Mouse (Mus musculus): ENCODE data around the gene Il21r. TPM values are rescaled to one million over a fixed set of nuclear protein-coding genes. Genes with fewer than 3 reads are reported as not detected.

Gene Il21r
- polyA plus RNA-seq, 1 experiment from 2014 or later, result 0.11 TPM

DNA sequence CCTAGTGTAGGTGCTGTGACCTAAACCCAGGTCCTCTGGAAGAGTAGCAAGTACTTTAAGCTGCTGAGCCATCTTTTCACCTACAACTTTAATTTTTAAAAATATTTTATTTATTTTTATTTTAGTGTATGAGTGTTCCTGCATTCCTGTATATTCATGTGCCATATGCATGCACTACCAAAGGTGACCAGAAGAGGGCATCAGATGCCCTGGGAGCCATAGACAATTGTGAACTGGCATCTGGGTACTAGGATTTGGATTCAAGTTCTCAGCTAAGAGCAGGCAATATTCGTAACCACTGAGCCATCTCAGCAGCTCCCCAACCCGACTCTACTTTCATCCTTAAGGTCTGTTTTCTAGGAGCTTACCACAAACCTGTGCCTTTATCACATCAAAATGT lies 71.7 kb downstream of the Il21r start:
- Histone ChIP-seq H3K4me3 (ENCODE audit: low read depth, low read length) (no peak overlapping the region), H3K4me1 (ENCODE audit: control insufficient read depth, insufficient read depth, low read length) (no peaks in the 10 kb centered on the region), H3K27me3 (ENCODE audit: control insufficient read depth, insufficient read depth, low read length) (no peaks in the 10 kb centered on the region), H3K4me2 (ENCODE audit: low read depth, low read length) (no peak overlapping the region), H3K9me3 (replicated peaks; ENCODE audit: control insufficient read depth, low read length) (no peaks in the 10 kb centered on the region), H3K36me3 (replicated peaks; ENCODE audit: control insufficient read depth, insufficient read depth, low read depth, low read length) (peaks cover 28% of the 10 kb centered on the region), H3K9ac (replicated peaks; ENCODE audit: low read length) (no peak overlapping the region), H3K27ac (replicated peaks; ENCODE audit: low read depth, low read length) (no peak overlapping the region)
- WGBS, result 81% methylated on average over 2 of the region's 2 CpGs
- DNase-seq (ENCODE audit: low spot score), result peak; percentile 70
- ATAC-seq (replicated peaks; ENCODE audit: insufficient number of reproducible peaks, low FRiP score, low TSS enrichment, low read depth), result no peak

DNA sequence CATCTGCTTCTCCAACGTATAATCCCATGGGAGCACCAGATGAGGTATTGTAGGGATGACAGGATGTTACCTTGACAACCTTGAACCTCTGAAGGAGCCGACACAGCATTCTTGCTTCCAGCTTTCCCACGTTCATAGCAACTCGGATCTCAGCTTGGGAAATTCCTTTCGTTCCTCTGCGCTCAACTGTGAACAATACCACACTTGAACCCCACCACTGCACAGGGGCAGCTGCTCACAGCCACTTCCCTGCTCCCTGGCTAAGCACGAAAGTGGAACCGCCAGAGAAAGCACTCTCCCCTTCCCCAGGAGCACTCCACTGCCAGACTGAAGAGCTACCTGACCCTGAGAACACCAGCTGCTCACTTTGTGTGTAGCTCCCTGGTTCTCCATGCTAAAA lies 75.5 kb downstream of the Il21r start:
- no peak overlapping the region for H3K9ac ChIP-seq (replicated peaks; ENCODE audit: low read length)
- ATAC-seq (replicated peaks; ENCODE audit: insufficient number of reproducible peaks, low FRiP score, low TSS enrichment, low read depth), result no peak
- H3K4me2 ChIP-seq (ENCODE audit: low read depth, low read length), result no peak overlapping the region
- H3K4me1 ChIP-seq (ENCODE audit: control insufficient read depth, insufficient read depth, low read length), result no peaks in the 10 kb centered on the region
- H3K27ac ChIP-seq (replicated peaks; ENCODE audit: low read depth, low read length), result no peak overlapping the region
- no peak overlapping the region for H3K4me3 ChIP-seq (ENCODE audit: low read depth, low read length)
- no peaks in the 10 kb centered on the region for H3K27me3 ChIP-seq (ENCODE audit: control insufficient read depth, insufficient read depth, low read length)
- no peaks in the 10 kb centered on the region for H3K9me3 ChIP-seq (replicated peaks; ENCODE audit: control insufficient read depth, low read length)
- 85% methylated on average over 8 of the region's 8 CpGs for WGBS
- H3K36me3 ChIP-seq (replicated peaks; ENCODE audit: control insufficient read depth, insufficient read depth, low read depth, low read length), result peaks cover 22% of the 10 kb centered on the region
- DNase-seq (ENCODE audit: low spot score), result no peak

DNA sequence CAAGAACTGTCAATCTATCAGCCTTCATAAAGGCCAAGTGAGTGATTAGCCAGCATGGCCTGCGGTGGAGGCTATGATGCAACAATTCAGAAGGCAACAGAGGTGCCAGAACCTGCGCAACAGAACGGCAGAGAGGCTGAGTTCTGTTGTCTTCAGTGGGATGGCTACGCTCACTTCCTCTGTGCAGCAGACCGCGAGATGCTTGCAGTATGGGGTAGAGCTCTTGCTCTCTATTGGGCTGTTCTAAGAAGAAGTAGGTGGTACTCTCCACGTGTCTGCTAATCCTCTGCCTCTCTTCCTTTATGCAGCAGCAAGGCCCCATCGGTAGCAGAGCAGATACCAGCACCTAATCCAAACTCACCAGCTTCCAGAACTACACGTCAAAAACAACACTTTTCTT lies 76.7 kb downstream of the Il21r start:
- Histone ChIP-seq H3K27ac (replicated peaks; ENCODE audit: low read depth, low read length) (no peak overlapping the region), H3K4me2 (ENCODE audit: low read depth, low read length) (no peak overlapping the region), H3K4me1 (ENCODE audit: control insufficient read depth, insufficient read depth, low read length) (no peaks in the 10 kb centered on the region), H3K9ac (replicated peaks; ENCODE audit: low read length) (no peak overlapping the region), H3K9me3 (replicated peaks; ENCODE audit: control insufficient read depth, low read length) (no peaks in the 10 kb centered on the region), H3K27me3 (ENCODE audit: control insufficient read depth, insufficient read depth, low read length) (no peaks in the 10 kb centered on the region), H3K36me3 (replicated peaks; ENCODE audit: control insufficient read depth, insufficient read depth, low read depth, low read length) (peaks cover 17% of the 10 kb centered on the region), H3K4me3 (ENCODE audit: low read depth, low read length) (no peak overlapping the region)
- no peak for DNase-seq (ENCODE audit: low spot score)
- WGBS, result 80% methylated on average over 9 of the region's 9 CpGs
- ATAC-seq (replicated peaks; ENCODE audit: insufficient number of reproducible peaks, low FRiP score, low TSS enrichment, low read depth), result no peak

Other genes starting within 250 kb of the Il21r start
- gene Kdm8, start 158.8 kb upstream of the Il21r start, polyA plus RNA-seq (2014; fragmentation: Nextera tagmentation; extraction: Ambion mirVana), result 11.3 and 11.9 TPM in 2 replicates
- 119 and 132 TPM in 2 replicates for gene Nsmce1, start 111.8 kb upstream of the Il21r start, polyA plus RNA-seq (2014; fragmentation: Nextera tagmentation; extraction: Ambion mirVana)
- gene Il4ra, start 51.3 kb upstream of the Il21r start, polyA plus RNA-seq (2014; fragmentation: Nextera tagmentation; extraction: Ambion mirVana), result 1.8 and 2.0 TPM in 2 replicates
- gene Gtf3c1, start 104.4 kb downstream of the Il21r start, polyA plus RNA-seq (2014; fragmentation: Nextera tagmentation; extraction: Ambion mirVana), result 29.8 and 32.8 TPM in 2 replicates
- 7.8 and 9.8 TPM in 2 replicates for gene D430042O09Rik, start 104.5 kb downstream of the Il21r start, polyA plus RNA-seq (2014; fragmentation: Nextera tagmentation; extraction: Ambion mirVana)

Data from embryonic facial prominence, embryonic 11.5 days (tissue).